Mouse (Mus musculus) CH12.LX (cell line): ENCODE data around the gene Adam22. TPM values are rescaled to one million over a fixed set of nuclear protein-coding genes. Genes with fewer than 3 reads are reported as not detected.

Source experiments
- DNase-seq: peaks from one replicate; pipeline ENCODE4 v3.0.0-alpha.2; 2013; ENCODE audit errors: extremely low read depth
- H3K27ac ChIP-seq: 2 replicates; pipeline ENCODE4 v1.5.1; 2012; ENCODE audit warnings: low read depth, mild to moderate bottlenecking, control low read depth, moderate library complexity; ENCODE audit not compliant: insufficient read depth
- H3K27me3 ChIP-seq: replicated peaks from 2 replicates; pipeline ENCODE3; 2012; ENCODE audit warnings: inconsistent platforms
- H3K36me3 ChIP-seq, 2 experiments: replicated peaks in 1 of 2; 2 replicates each; pipeline versions ENCODE3 to v1.6.1; 2012; ENCODE audit warnings: inconsistent platforms in 1 of 2, low read length in 1 of 2, mild to moderate bottlenecking in 1 of 2, mixed read lengths in 1 of 2, moderate library complexity in 1 of 2; ENCODE audit not compliant: control insufficient read depth in 1 of 2, insufficient read depth in 1 of 2
- H3K4me1 ChIP-seq, 2 experiments: 2 replicates each; pipeline ENCODE4 v1.6.1; 2012; ENCODE audit warnings: inconsistent platforms in 1 of 2, moderate library complexity in 1 of 2; ENCODE audit not compliant: insufficient read depth in 2 of 2, control insufficient read depth in 1 of 2
- H3K4me2 ChIP-seq: 2 replicates; pipeline ENCODE4 v1.6.1; 2012; ENCODE audit warnings: low read depth, mild to moderate bottlenecking, control low read depth; ENCODE audit not compliant: poor library complexity, insufficient read depth, severe bottlenecking
- H3K4me3 ChIP-seq, 3 experiments: fragments of 150-350 bp in 1 of 3; sonication (generic) in 1 of 3; replicated peaks in 1 of 3; 2 replicates each; pipeline versions ENCODE3 to v1.5.1; 2011 to 2012; ENCODE audit warnings: low read depth in 2 of 3, low read length in 2 of 3, mild to moderate bottlenecking in 2 of 3, moderate library complexity in 2 of 3, control low read depth in 1 of 3, improper control_type of control experiment in 1 of 3, inconsistent platforms in 1 of 3, mixed read lengths in 1 of 3; ENCODE audit not compliant: poor library complexity in 1 of 3
- H3K79me2 ChIP-seq: replicated peaks from 2 replicates; pipeline ENCODE4 v1.6.1; 2012; ENCODE audit warnings: mild to moderate bottlenecking, moderate library complexity; ENCODE audit not compliant: control insufficient read depth, poor library complexity, insufficient read depth, severe bottlenecking; ENCODE audit errors: extremely low read depth
- H3K9ac ChIP-seq: 2 replicates; pipeline ENCODE4 v1.6.1; 2012; ENCODE audit warnings: low read depth, mild to moderate bottlenecking, control low read depth, moderate library complexity; ENCODE audit not compliant: insufficient read depth
- H3K9me3 ChIP-seq: replicated peaks from 2 replicates; pipeline ENCODE3; 2012; ENCODE audit warnings: low read length, inconsistent platforms, mixed read lengths
- BHLHE40 ChIP-seq: IDR thresholded peaks from 2 replicates; pipeline ENCODE4 v1.6.1; 2011; ENCODE audit warnings: mild to moderate bottlenecking, low read depth, low read length, improper control_type of control experiment
- CHD1 ChIP-seq: IDR thresholded peaks from 2 replicates; pipeline ENCODE4 v1.6.1; 2012; ENCODE audit warnings: low read depth, low read length, improper control_type of control experiment, inconsistent platforms
- CTCF ChIP-seq, 2 experiments: IDR thresholded peaks in 1 of 2; conservative IDR thresholded peaks in 1 of 2; 2 replicates each; pipeline ENCODE4 v1.5.1; 2011 to 2012; ENCODE audit warnings: low read depth in 2 of 2, low read length in 2 of 2, improper control_type of control experiment in 1 of 2, inconsistent platforms in 1 of 2, mild to moderate bottlenecking in 1 of 2, moderate library complexity in 1 of 2
- IRF4 ChIP-seq: IDR thresholded peaks from 2 replicates; pipeline ENCODE4 v1.6.1; 2014; ENCODE audit warnings: low read depth, mild to moderate bottlenecking, inconsistent platforms, low read length, improper control_type of control experiment
- JUN ChIP-seq: IDR thresholded peaks from 2 replicates; pipeline ENCODE4 v1.6.1; 2011; ENCODE audit warnings: low read depth, mild to moderate bottlenecking, low read length, improper control_type of control experiment, moderate library complexity; ENCODE audit not compliant: insufficient read depth
- JUND ChIP-seq: conservative IDR thresholded peaks from 2 replicates; pipeline ENCODE4 v1.6.1; 2011; ENCODE audit warnings: low read depth, low read length, improper control_type of control experiment
- MEF2A ChIP-seq: IDR thresholded peaks from 2 replicates; pipeline ENCODE4 v1.6.1; 2014; ENCODE audit warnings: low read depth, mild to moderate bottlenecking, inconsistent platforms, low read length, improper control_type of control experiment, borderline replicate concordance
- MXI1 ChIP-seq: IDR thresholded peaks from 2 replicates; pipeline ENCODE4 v1.6.1; 2011; ENCODE audit warnings: mild to moderate bottlenecking, low read depth, low read length, improper control_type of control experiment
- NELFE ChIP-seq: IDR thresholded peaks from 2 replicates; pipeline ENCODE4 v1.6.1; 2011; ENCODE audit warnings: low read depth, low read length, improper control_type of control experiment
- NRF1 ChIP-seq: IDR thresholded peaks from 2 replicates; pipeline ENCODE4 v1.6.1; 2014; ENCODE audit warnings: low read depth, mild to moderate bottlenecking, inconsistent platforms, low read length, improper control_type of control experiment, moderate library complexity
- POLR2A ChIP-seq: IDR thresholded peaks from 2 replicates; pipeline ENCODE4 v1.6.1; 2011; ENCODE audit warnings: low read depth, mild to moderate bottlenecking, improper control_type of control experiment, low read length
- POLR2AphosphoS2 ChIP-seq: IDR thresholded peaks from 2 replicates; pipeline ENCODE4 v1.6.1; 2011; ENCODE audit warnings: low read depth, low read length, improper control_type of control experiment
- RAD21 ChIP-seq: IDR thresholded peaks from 2 replicates; pipeline ENCODE4 v1.6.1; 2011; ENCODE audit warnings: low read depth, mild to moderate bottlenecking, low read length, improper control_type of control experiment, moderate library complexity
- RCOR1 ChIP-seq: conservative IDR thresholded peaks from 2 replicates; pipeline ENCODE4 v1.6.1; 2012; ENCODE audit warnings: low read depth, mild to moderate bottlenecking, inconsistent platforms, low read length, improper control_type of control experiment
- SMC3 ChIP-seq: IDR thresholded peaks from 2 replicates; pipeline ENCODE4 v1.6.1; 2011; ENCODE audit warnings: low read depth, low read length, improper control_type of control experiment
- TBP ChIP-seq: conservative IDR thresholded peaks from 2 replicates; pipeline ENCODE4 v1.6.1; 2011; ENCODE audit warnings: low read depth, low read length, improper control_type of control experiment
- TCF12 ChIP-seq: IDR thresholded peaks from 2 replicates; pipeline ENCODE4 v1.6.1; 2014; ENCODE audit warnings: low read depth, mild to moderate bottlenecking, inconsistent platforms, low read length, improper control_type of control experiment
- USF1 ChIP-seq: IDR thresholded peaks from 2 replicates; pipeline ENCODE4 v1.6.1; 2014; ENCODE audit warnings: low read depth, mild to moderate bottlenecking, inconsistent platforms, low read length, improper control_type of control experiment
- ZC3H11A ChIP-seq: IDR thresholded peaks from 2 replicates; pipeline ENCODE4 v1.6.1; 2012; ENCODE audit warnings: low read depth, mild to moderate bottlenecking, inconsistent platforms, low read length, improper control_type of control experiment
- ZNF384 ChIP-seq: IDR thresholded peaks from 2 replicates; pipeline ENCODE4 v1.6.1; 2012; ENCODE audit warnings: low read depth, low read length, improper control_type of control experiment, inconsistent platforms
- dilution Hi-C: fragments of 300-500 bp; cut with MboI; formaldehyde crosslinking; loops from 2 replicates; pipeline ENCODE4 v1.14.3; 2020; ENCODE audit warnings: low sequenced_read_pairs; ENCODE audit not compliant: extremely low pct_unique_long_range_greater_than_20kb, extremely low pct_ligation_motif_present
- in situ Hi-C: fragments of 300-500 bp; cut with MboI; formaldehyde crosslinking; loops from 3 replicates; pipeline ENCODE4 v1.14.3; 2019; ENCODE audit warnings: low sequenced_read_pairs, low pct_ligation_motif_present, low pct_unique_long_range_greater_than_20kb, mixed read lengths
- polyA plus RNA-seq: library from polyadenylated mRNA; unstranded; fragments of >175 nt; gene quantifications from 2 replicates; pipeline ENCODE4 v1.2.1, GENCODE M21; 2012; ENCODE audit warnings: low read depth; ENCODE audit not compliant: insufficient read length
- total RNA-seq, 2 experiments: library from RNA; depleted of rRNA; stranded (reverse); fragments of 300-350 nt in 1 of 2; fragments of >200 nt in 1 of 2; gene quantifications; 2 replicates each; pipeline ENCODE4 v1.2.3; 2012 to 2014

Gene Adam22
- total and polyA plus RNA-seq, 3 experiments, result 0.07 to 0.55 (median 0.14) TPM

DNA sequence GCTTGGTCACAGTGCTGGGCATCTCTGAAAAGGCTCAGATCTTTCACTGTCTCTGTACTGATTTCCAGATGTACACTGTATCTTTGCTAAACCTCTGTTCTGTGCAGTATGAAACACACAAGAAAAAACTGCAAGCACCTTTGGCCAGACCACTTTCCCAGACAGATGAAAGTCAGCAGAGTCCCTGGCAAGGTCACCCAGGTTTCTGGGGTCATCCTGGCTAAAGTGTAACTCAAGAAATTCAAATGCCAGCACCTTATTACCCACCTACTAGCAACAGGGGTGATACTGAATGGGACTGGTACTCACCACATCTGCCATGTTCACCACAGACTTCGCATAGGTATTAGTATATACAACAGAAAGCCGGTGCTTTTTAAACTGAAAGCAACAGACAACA, 221.8 kb downstream of the Adam22 start:
- H3K9ac ChIP-seq, result no peak overlapping the region
- no peak for TF ChIP-seq NELFE
- TF ChIP-seq SMC3, result no peak
- TF ChIP-seq MXI1, result no peak
- no peak for TF ChIP-seq TBP
- TF ChIP-seq ZNF384, result no peak
- TF ChIP-seq POLR2AphosphoS2, result no peak
- no peak for TF ChIP-seq CTCF (conservative IDR thresholded peaks at IDR 0.05 in 1 of 2, IDR thresholded peaks at IDR 0.05 in 1 of 2; ENCODE audit: low read depth in 2 of 2, low read length in 2 of 2)
- no peak for TF ChIP-seq POLR2A
- TF ChIP-seq NRF1, result no peak
- no peak for TF ChIP-seq BHLHE40
- TF ChIP-seq, all 38 proteins: peak for 0
- Histone ChIP-seq H3K27me3 (no peaks in the 10 kb centered on the region), H3K4me1 (peaks cover 3% of the 10 kb centered on the region in 2 experiments; a peak in 2 of 4 replicates), H3K4me2 (no peak overlapping the region; the same call in 1 of the 2 replicates), H3K36me3 (no peaks in the 10 kb centered on the region), H3K4me3 (no peak overlapping the region), H3K27ac (no peak overlapping the region), H3K79me2 (no peaks in the 10 kb centered on the region), H3K9me3 (no peaks in the 10 kb centered on the region)
- in situ Hi-C loops (no loop called here), dilution Hi-C loops (no loop called here)
- DNase-seq, result no peak

DNA sequence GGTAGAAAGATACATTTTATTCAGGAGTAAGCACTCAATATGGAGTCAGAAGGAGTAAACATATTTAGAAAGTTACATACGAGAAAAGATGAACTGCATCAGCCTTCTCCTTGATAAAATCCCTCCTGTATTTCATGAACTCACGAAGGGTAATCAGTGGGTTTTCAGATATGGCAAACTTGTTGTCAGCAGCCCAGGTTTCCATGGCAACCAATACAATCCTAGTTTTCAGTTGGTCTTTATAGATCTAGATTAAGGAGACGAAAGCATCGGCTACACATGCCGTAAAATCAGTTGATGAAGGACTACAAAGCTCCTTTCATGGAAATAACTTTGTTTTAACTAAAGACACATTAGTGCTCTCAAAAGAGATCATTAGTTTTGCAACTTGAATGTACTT, 222.5 kb downstream of the Adam22 start:
- Histone ChIP-seq H3K9ac (no peak overlapping the region), H3K27ac (no peak overlapping the region), H3K9me3 (no peaks in the 10 kb centered on the region), H3K4me3 (no peak overlapping the region), H3K79me2 (no peaks in the 10 kb centered on the region), H3K36me3 (no peaks in the 10 kb centered on the region), H3K4me1 (peaks cover 3% of the 10 kb centered on the region in 2 experiments; a peak in 2 of 4 replicates), H3K27me3 (no peaks in the 10 kb centered on the region), H3K4me2 (no peak overlapping the region)
- no peak for DNase-seq
- dilution Hi-C loops, result no loop called here
- in situ Hi-C loops, result no loop called here
- TF ChIP-seq RAD21 (no peak), RCOR1 (no peak)

DNA sequence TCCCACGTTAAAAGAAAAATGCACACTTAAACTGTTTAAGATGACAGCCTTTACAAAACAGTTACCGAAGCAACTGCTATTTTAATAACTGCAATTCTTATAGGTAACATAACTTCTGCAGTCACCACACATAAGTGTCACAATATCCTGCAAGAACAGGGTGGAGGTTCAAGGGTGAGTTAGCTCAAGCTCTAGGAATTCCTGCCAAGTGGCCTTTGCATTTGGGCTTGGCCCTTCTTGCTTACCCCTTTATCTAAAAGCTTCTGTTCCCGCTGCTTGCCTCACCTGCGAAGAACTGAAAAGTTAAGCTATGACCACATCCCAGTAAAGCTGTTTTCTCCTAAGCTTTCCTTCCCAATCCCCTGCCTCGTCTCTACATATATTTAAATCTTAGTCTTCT, 235.4 kb downstream of the Adam22 start:
- no peaks in the 10 kb centered on the region for H3K79me2 ChIP-seq
- no peaks in the 10 kb centered on the region for H3K36me3 ChIP-seq
- no peaks in the 10 kb centered on the region for H3K9me3 ChIP-seq
- no peak overlapping the region for H3K9ac ChIP-seq
- DNase-seq, result no peak
- dilution Hi-C loops (no loop called here), in situ Hi-C loops (no loop called here)
- peak overlapping the region; percentile 43; the same call in 1 of the 2 replicates for H3K4me2 ChIP-seq
- peaks cover 0 to 5% of the 10 kb centered on the region in 2 experiments; a peak in 2 of 4 replicates for H3K4me1 ChIP-seq
- TF ChIP-seq CHD1 (no peak), JUND (no peak), TCF12 (no peak), IRF4 (no peak), SMC3 (no peak), JUN (no peak), TBP (no peak), USF1 (no peak), RCOR1 (no peak), RAD21 (no peak), POLR2AphosphoS2 (no peak), ZC3H11A (no peak), MEF2A (no peak), POLR2A (no peak)
- H3K4me3 ChIP-seq, result no peak overlapping the region
- H3K27me3 ChIP-seq, result no peaks in the 10 kb centered on the region
- H3K27ac ChIP-seq, result no peak overlapping the region
